Mouse (Mus musculus) ovary, postnatal 14 days (tissue): ENCODE data around the gene 1700014D04Rik.
"Not testable (repeated sequence)": the region's sequence is repeated elsewhere in the genome, so short reads cannot be mapped to it uniquely, and the experiment has no call there.

Experiments
- DNase-seq: peaks from one replicate; pipeline ENCODE4 v3.0.0; 2022; ENCODE audit warnings: low spot score

The 1700014D04Rik gene

GRCm38 (mm10) chr13:59746711-59747110, at the start of gene 1700014D04Rik:
1700014D04Rik (minus strand) TSS chr13:59746752.
- DNase-seq = no peak

DNA sequence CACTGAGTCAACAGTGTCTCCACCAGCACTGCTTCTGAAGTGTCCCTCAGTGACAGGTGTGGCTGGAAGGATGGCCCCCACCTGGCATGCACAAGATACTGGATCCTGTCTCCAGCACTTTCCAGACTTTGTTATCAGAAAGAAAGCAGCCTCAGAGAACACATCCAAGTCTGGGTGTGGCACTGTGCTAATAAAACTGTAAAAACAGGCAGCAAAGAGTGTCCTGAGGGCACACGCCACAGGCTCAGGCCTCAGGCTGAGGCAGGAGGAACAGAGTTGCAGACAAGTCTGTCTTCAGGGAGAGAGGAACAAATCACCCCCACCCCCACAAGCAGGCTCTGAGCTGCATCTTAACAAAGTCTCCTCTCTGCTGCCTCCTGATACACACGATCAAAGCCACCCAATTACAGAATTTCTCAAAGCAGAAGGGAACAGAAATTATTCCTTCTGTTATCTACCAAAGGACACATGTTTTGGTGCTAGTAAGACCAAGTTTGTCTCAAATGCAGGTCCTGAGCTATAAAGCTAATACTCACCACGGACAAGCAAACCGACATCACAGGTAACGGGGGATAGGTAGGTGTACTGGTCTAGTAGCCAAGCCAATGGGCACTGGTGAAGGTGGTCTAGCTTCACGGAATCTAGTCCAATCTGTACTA, 49.4 kb upstream of the 1700014D04Rik start:
- no peak for DNase-seq

GRCm38 (mm10) chr13:59794786-59795185, 48.2 kb upstream of the 1700014D04Rik start:
- no peak for DNase-seq

DNA sequence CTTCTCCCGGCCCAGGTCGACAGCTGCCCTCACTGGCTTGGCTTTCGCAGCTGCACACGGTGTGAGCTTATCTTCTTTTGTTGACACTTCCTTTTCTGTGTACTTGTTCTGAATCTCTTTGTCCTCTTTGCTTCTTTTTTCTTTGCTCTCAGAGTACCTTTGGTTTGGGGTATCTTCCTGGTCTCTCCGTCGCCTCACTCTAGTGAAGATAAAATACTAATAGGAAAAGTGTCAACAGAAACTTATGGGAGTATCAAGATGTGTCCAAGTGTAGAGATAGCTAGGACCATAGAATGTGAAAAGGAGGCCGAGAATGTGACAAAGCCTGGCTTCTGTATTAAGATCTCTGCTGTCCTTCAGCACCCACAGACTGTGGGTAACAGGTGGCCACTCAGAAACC, 35.6 kb upstream of the 1700014D04Rik start, which contains the start of gene Gm49354:
Gene Gm49354, minus strand, starts transcription at position 101 of the 400 bp plus-strand sequence.
- DNase-seq = no peak

DNA sequence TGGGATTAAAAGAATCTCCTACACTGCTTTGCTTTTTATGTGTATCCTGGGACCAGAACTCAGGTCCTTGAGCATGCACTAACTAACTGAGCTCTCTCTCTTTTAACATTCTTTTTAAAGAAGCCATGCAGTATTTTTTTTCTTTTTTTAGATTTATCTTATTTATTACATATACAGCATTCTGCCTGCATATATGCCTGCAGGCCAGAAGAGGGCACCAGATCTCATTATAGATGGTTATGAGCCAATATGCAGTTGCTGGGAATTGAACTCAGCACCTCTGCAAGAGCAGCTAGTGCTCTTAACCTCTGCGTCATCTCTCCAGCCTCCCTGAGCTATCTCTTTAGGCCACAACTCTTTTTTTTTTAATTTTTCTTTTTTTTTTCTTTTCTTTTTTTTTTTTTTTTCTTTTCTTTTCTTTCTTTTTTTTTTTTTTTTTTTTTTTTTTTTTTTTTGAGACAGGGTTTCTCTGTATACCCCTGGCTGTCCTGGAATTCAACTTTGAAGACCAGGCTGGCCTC, 33.3 kb upstream of the 1700014D04Rik start:
- not testable (repeated sequence) for DNase-seq

GRCm38 (mm10) chr13:59779213-59779612, 32.7 kb upstream of the 1700014D04Rik start:
- no peak for DNase-seq

DNA sequence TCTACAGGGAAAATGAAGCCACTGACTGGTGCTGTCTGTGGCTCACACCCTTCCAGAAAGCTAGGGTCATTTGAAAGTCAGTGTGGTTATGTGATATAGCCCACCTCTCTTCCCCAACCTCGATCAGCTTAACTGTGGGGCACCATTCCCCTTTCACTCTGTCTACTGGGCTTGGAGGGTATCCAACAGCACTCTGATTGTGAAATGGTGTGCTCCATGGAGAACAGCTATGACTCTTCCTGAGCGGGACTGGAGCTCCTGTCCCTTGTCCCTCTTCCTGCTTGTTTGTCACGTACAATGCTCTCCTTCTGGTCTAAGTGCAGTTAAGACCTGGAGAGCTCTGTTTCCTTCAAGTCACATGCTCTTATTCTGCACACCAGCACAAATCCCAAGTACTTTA, 28.6 kb upstream of the 1700014D04Rik start:
- DNase-seq = no peak

DNA sequence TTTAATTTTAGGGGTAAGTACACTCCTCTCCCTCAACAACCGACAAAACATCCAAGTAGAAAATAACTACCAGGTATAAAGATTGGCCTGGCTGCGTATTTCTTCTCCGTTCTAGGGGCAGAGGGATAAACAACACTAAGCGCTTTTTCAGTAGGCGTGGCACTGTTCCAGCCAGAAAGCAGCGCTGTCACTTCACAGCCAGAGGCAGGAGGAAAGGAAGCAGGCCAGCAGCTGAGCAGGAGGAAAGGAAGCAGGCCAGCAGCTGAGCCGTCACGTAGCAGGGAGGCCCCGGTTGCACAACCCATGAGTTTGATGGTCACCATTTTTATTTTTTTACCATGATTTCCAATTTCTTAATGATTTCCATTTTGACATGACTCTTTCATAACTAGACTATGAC, 24.7 kb upstream of the 1700014D04Rik start:
- peak; percentile 38 for DNase-seq

DNA sequence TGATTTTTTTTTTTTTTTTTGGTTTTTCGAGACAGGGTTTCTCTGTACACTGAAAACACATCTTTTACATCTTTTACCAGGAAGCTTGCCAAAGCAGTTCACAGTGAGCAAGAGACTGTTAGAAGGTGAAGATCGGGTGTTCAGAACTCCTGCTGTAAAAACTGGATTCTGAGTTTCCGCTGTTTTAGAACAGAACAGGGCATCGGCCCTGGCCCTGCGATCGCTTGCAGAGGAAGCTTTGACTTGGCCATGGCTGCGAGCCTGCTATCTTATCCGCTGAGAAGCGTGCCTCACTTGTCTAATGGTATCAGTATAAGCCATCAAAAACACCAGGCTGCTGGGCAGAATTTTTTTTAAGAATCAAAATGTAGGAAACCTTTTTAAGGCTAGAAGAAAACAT, 24.3 kb upstream of the 1700014D04Rik start:
- DNase-seq = no peak

DNA sequence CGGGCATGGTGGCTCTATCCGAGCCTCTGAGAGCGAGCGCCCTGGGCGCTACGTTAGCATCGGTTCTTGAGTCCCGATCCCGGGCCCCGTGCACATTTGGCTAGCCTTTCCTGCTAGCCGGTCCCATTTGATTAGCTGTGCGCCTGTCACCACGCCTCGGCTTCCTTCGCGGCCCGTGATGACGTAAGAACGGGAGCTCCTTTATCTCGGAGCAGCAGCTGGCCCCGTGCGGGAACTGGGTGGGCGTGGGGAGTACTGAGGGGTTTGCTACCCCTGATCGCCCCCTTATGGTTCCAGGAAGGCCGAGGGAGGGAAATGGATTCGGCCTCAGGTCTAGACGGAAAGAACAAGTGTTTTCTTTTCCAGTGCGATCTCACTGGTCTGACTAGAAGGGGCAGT, 23.6 kb upstream of the 1700014D04Rik start:
- DNase-seq = peak; percentile 65

GRCm38 (mm10) chr13:59769296-59770163, 23.0 kb upstream of the 1700014D04Rik start, which contains the start of gene Isca1:
Isca1 (minus strand) TSS chr13:59769810.
- DNase-seq = peak; percentile 99

- no peak for DNase-seq
Observed at GRCm38 (mm10) chr13:59768531-59768930, 22.0 kb upstream of the 1700014D04Rik start.

GRCm38 (mm10) chr13:59766786-59767515, 20.4 kb upstream of the 1700014D04Rik start:
- DNase-seq = no peak

DNA sequence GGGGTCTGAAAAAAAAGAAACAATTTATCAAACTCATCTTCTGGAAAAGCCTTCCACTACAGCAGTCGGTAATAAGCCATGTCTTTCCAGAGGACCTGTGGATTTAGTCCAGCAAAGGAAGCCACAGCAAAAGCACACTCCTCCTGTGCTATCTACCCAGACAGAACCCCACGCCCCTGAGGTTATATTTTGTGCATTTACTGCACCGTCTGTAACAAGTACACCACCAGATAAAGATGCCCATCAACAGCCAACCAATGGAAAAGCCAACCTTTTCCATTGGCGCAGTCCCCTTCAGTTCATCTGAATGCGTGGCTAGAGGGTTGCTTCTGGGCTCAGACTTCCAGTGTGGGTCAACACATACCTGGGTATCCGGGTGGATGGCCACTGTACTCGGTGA, 16.2 kb upstream of the 1700014D04Rik start:
- no peak for DNase-seq

DNA sequence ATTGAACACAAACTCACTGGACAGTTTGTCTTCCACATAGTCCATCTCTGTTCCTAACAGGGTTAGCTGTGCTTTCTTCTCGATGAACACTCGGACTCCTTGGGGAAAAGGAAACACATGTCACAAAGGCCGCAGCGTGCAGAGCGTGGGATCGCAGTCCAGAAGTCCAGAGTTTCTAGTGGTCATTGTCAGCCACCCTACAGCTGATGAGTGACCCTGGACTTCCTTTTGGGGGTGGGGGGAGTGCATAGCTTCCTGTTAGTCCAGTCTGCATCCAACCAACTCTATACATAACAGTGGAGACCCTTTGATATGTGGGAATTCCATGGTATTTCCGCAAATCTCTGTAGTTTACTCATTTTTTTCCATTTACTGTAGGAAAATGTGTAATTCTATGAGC, 10.4 kb upstream of the 1700014D04Rik start:
- DNase-seq = no peak

DNA sequence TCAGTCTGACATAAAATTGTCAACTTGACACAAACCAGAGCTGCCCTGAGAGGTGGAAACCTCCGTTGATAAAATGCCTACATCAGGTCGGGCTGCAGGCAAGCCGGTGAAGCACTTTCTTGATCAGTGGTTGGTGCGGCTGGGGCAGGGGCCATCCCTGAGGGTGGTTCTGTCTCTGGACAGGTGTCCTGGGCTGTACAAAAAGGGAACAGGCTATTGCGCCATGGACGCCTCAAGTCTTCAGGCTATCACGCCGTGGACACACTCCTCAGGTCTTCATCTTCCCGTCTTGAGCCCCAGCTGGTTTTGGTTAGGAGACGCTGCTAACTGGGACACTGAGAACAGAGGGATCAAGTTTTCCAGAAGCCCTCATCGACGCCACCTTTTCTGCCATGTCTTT, 3.8 kb upstream of the 1700014D04Rik start:
- DNase-seq = no peak

GRCm38 (mm10) chr13:59746164-59746563, 388 bp downstream of the 1700014D04Rik start:
- no peak for DNase-seq

- no peak for DNase-seq
Observed at GRCm38 (mm10) chr13:59745462-59745861, 1.1 kb downstream of the 1700014D04Rik start.

DNA sequence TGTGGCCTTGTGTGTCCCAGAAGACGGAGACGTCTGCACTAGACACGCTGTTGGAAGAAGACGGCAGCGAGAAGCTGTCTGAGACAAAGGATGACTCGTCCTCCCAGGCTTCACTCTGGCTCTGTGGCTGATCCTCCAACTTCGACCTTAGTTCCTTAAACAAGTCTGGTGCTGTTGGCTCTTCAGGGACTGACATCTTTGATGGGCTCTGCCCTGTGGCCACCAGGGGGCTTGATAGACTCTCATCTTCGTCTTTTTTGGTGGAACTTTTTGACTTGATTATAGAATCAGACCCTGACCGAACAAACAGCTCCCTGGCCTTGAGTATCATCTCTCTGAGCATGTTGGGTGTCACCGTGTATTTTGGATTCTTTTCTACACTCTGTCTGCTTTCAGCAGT, 4.9 kb downstream of the 1700014D04Rik start:
- DNase-seq = no peak

DNA sequence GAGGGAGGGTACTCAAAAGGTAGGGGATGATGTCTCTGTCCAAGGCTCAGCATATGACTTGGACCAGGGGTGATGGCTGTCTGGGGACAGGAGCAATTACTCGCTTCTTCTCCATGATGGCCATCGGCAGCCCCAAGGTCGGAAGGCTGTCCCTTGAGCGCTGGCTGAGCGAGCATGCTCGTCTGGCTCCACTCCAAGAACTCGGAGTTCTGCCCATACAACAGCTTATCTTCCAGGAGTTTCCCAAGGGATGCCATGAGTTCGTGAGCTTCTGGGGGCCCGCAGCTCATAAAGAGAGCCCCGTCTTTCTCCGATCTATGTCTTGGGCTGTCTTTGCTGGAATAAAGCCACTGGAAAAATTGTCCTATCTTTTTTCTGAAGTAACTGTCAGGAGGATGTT, 5.5 kb downstream of the 1700014D04Rik start:
- DNase-seq = no peak

DNA sequence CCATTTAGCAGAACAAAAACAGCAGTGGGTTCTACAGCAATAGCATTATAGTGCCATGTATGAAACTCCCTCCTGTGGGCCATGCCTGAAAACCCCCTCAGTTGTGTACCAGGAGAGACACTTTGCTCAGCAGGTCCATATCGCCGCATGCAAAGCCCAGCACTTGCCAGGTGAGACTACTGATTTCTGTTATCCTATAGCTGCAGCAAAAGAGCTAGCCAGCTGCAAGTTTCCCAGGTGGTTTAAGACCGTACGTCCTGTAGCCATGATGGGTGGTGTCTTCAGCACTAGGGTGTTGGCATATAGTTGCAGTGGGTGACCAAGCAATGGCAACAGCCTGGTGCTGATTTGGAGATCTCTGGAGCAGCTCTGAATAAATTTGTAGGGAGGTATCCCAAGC, 7.2 kb downstream of the 1700014D04Rik start:
- DNase-seq = no peak

DNA sequence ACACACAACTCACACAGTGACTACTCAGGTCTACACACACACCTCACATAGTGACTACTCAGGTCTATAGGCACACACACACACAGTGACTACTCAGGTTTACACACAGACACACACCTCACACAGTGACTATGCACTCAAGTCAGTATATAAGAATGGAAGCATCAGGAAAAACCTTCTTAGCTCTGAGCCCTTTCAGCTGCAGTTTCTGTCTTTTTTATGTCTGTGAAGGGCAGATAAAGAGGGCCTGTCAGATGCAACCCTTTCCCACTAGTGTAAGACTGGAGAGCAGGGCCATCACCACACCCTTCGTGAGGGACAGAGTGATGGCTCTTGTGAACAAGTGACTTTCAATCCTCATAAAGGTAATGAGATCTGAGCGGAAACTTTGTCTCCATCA, 8.1 kb downstream of the 1700014D04Rik start:
- no peak for DNase-seq
